Mouse (Mus musculus) embryonic facial prominence, embryonic 14.5 days (tissue): ENCODE measurements around the gene Cldn16. TPM values are rescaled to one million over a fixed set of nuclear protein-coding genes. Genes with fewer than 3 reads are reported as not detected.

Experiments used
- ATAC-seq: fragments of 200-750 bp; cut with Nextera tagmentation; 2 replicates; pipeline ENCODE4 v1.8.0; 2017; ENCODE audit warnings: low read depth, moderate number of reproducible peaks, moderate TSS enrichment
- DNase-seq: peaks from one replicate; pipeline ENCODE4 v3.0.0-alpha.2; 2015; ENCODE audit warnings: low spot score
- H3K27ac ChIP-seq: fragments of 300-500 bp; sonication (generic); replicated peaks from 2 replicates; pipeline ENCODE4 v1.5.1; 2014; ENCODE audit warnings: low read depth, mild to moderate bottlenecking, low read length, moderate library complexity
- H3K27me3 ChIP-seq: fragments of 300-500 bp; sonication (generic); replicated peaks from 2 replicates; pipeline ENCODE4 v1.6.1; 2014; ENCODE audit warnings: low read length; ENCODE audit not compliant: control insufficient read depth, insufficient read depth
- H3K36me3 ChIP-seq: fragments of 300-500 bp; sonication (generic); 2 replicates; pipeline ENCODE4 v1.6.1; 2014; ENCODE audit warnings: low read length, mixed read lengths; ENCODE audit not compliant: control insufficient read depth, insufficient read depth
- H3K4me1 ChIP-seq: fragments of 300-500 bp; sonication (generic); 2 replicates; pipeline ENCODE4 v1.6.1; 2014; ENCODE audit warnings: antibody characterized with exemption, low read length; ENCODE audit not compliant: control insufficient read depth, insufficient read depth
- H3K4me2 ChIP-seq: fragments of 300-500 bp; sonication (generic); 2 replicates; pipeline ENCODE4 v1.6.1; 2014; ENCODE audit warnings: low read depth, mild to moderate bottlenecking, low read length, moderate library complexity, mixed read lengths
- H3K4me3 ChIP-seq: fragments of 300-500 bp; sonication (generic); 2 replicates; pipeline ENCODE4 v1.5.1; 2014; ENCODE audit warnings: low read depth, mild to moderate bottlenecking, low read length
- H3K9ac ChIP-seq: fragments of 300-500 bp; sonication (generic); 2 replicates; pipeline ENCODE4 v1.6.1; 2014; ENCODE audit warnings: low read depth, mild to moderate bottlenecking, low read length, moderate library complexity, mixed read lengths
- H3K9me3 ChIP-seq: fragments of 300-500 bp; sonication (generic); 2 replicates; pipeline ENCODE4 v1.6.1; 2016; ENCODE audit warnings: low read length; ENCODE audit not compliant: control insufficient read depth
- WGBS: fragments of 180-500 bp; shearing (Covaris S2); extraction: QIAGEN DNeasy Blood & Tissue Kit; methylation state at CpG from one replicate; pipeline ENCODE4 v1.1.7; 2014; 5-methylcytosine and 5-hydroxymethylcytosine counted together
- polyA plus RNA-seq: library from polyadenylated mRNA; unstranded; fragments of >200 nt; fragmentation: Nextera tagmentation; extraction: Ambion mirVana; gene quantifications from 2 replicates; pipeline ENCODE4 v1.2.1, GENCODE M21; 2014

The Cldn16 gene
- polyA plus RNA-seq, result not detected in 2 replicates

DNA sequence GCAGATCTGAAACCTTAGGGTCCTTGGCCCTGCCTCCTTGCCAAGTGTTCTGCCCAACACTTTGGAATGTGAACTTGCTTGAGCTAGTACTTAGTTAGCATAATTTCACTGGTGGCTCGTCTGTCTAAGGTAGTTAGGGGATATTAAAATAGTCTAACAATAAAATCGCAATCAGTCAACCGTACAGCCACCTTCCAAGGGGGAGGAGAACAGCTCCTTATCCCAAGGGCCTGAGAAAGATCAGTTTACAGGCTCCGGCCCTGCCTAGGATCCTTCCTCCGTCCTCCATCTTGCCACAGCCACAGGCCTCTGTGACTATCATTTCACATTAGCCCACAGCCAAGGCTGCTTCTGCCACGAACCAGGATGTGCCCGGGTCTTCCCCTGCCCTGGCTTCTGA is at the start of gene Cldn16:
Gene Cldn16 (plus strand): TSS at position 301 of the 400 bp plus-strand sequence.
- no peak within 1 kb of the TSS for H3K27ac ChIP-seq
- 60% methylated on average over 7 of the region's 7 CpGs for WGBS
- ATAC-seq, result no peak

DNA sequence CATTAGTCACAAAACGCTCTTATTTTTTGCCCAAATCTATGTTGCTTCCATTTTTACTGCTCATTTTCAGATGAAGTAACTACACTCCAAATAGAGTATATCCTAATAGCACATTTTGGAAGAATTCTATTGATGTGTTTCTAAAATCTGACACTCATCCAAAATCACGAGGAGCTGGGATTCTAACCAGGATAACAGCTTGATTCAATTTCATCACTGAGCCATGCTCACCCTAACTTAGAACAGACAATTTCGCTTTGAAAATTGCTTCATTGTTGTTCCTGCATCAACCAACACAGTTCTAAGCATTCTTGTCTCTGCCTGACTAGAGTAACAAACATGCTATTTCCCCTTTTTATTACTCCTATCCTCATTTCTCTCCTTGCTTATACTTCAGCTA is 44.3 kb upstream of the Cldn16 start:
- Histone ChIP-seq H3K9ac (no peak overlapping the region), H3K27me3 (no peaks in the 10 kb centered on the region), H3K4me3 (no peak overlapping the region), H3K36me3 (no peaks in the 10 kb centered on the region), H3K9me3 (no peaks in the 10 kb centered on the region), H3K4me1 (no peaks in the 10 kb centered on the region), H3K27ac (no peak overlapping the region), H3K4me2 (no peak overlapping the region)
- WGBS, result 69% methylated on average over 3 of the region's 3 CpGs
- no peak for ATAC-seq
- DNase-seq, result no peak

More for the DNA sequence above, at the start of gene Cldn16:
- Histone ChIP-seq H3K4me2 (no peak within 1 kb of the TSS), H3K4me1 (no peaks in the 10 kb centered on the region), H3K27me3 (no peaks in the 10 kb centered on the region), H3K4me3 (no peak within 1 kb of the TSS), H3K9me3 (no peaks in the 10 kb centered on the region), H3K9ac (no peak within 1 kb of the TSS), H3K36me3 (no peaks in the 10 kb centered on the region)
- DNase-seq, result no peak

DNA sequence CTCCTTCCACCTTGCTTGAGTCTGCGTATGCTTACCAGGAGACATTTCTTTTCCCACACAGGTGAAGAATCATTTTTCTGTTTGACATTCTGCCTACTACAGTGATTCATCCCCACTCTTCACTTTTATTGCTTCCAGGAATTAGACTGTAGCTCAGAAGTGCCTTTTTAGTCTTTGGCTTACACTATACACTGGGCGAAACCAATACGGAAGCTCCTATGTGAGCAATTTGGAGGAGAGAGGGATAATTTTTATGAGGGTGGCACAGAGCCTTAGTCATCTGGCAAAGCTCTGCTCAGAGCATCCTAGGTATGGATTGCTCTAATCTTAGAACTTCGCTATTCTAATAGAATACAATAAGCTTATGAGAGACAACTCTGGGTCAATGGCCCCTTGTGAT is 40.9 kb upstream of the Cldn16 start:
- no peak overlapping the region for H3K4me2 ChIP-seq
- H3K4me3 ChIP-seq, result no peak overlapping the region
- ATAC-seq (no peak), DNase-seq (no peak)
- no peaks in the 10 kb centered on the region for H3K27me3 ChIP-seq
- no peak overlapping the region for H3K9ac ChIP-seq
- H3K36me3 ChIP-seq, result no peaks in the 10 kb centered on the region
- WGBS, result 89% methylated on average over 4 of the region's 4 CpGs
- H3K27ac ChIP-seq, result no peak overlapping the region
- H3K4me1 ChIP-seq, result no peaks in the 10 kb centered on the region
- H3K9me3 ChIP-seq, result no peaks in the 10 kb centered on the region

DNA sequence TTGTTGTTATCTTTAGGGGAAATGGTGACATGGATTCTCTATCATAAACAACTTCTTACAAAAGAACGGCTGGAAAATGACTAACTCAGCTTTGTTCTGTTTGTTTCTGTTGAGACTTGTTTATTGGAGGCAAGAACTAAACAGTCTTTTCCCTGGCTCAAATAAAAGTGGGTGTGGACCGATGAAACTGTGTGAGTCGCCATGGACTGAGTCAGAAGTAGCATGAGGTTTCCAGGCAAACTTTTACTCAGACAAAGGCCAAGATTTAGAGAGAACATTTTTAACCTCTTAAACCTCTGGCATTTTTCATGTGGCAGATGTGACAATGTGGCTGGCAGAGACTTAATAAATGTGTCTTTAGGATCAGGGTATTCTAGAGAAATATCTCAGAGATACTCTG is 32.7 kb upstream of the Cldn16 start:
- WGBS, result 78% methylated on average over 3 of the region's 3 CpGs
- Histone ChIP-seq H3K4me2 (no peak overlapping the region), H3K27ac (no peak overlapping the region), H3K4me3 (no peak overlapping the region), H3K9ac (no peak overlapping the region), H3K4me1 (no peaks in the 10 kb centered on the region), H3K27me3 (no peaks in the 10 kb centered on the region), H3K36me3 (no peaks in the 10 kb centered on the region), H3K9me3 (no peaks in the 10 kb centered on the region)
- ATAC-seq, result no peak
- no peak for DNase-seq

DNA sequence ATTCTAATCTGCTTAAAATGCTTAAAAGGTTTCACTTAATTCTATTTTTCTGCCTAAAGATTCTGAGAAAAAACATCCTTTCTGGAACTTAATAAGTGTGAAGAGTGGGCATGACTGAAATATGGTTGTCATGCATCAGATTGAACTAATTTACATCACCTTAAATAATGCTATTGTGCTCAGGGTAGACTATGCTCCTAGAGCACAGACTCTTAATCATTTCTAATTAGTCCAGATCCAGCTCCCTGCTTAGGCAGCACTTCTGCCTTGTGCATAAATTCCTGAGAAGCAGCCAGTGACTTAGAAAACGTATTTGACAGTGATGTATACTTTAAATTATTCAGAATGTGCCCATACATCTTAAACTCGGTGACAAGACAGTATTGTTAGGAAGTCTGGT is 29.4 kb upstream of the Cldn16 start:
- WGBS, result 34% methylated on average over 2 of the region's 2 CpGs
- Histone ChIP-seq H3K4me3 (no peak overlapping the region), H3K9me3 (no peaks in the 10 kb centered on the region), H3K4me2 (no peak overlapping the region), H3K27me3 (no peaks in the 10 kb centered on the region), H3K36me3 (no peaks in the 10 kb centered on the region), H3K9ac (no peak overlapping the region), H3K4me1 (no peaks in the 10 kb centered on the region), H3K27ac (no peak overlapping the region)
- DNase-seq, result no peak
- ATAC-seq, result no peak

DNA sequence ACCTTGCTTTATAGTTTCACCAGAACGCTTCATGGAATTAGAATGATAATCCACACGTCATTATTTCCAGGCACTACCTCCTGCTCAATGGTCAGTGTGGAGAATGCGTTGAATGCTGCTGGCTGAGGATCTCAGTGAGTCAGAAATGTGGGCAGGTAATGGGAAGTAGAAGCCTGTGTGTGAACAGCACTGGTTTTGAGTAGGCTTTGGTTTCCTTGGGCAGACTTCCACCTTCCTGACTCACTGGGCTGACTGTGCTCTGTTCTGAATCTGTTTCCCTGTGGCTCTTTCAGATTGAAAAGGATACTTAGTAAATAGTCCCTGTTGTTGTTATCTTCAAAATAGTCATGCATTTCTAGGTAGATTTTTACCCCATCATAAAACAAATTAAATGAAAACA is 22.9 kb upstream of the Cldn16 start:
- no peaks in the 10 kb centered on the region for H3K4me1 ChIP-seq
- no peaks in the 10 kb centered on the region for H3K36me3 ChIP-seq
- H3K9me3 ChIP-seq, result no peaks in the 10 kb centered on the region
- no peak overlapping the region for H3K4me3 ChIP-seq
- no peak overlapping the region for H3K4me2 ChIP-seq
- no peak for DNase-seq
- no peak overlapping the region for H3K27ac ChIP-seq
- H3K9ac ChIP-seq, result no peak overlapping the region
- no peak for ATAC-seq
- no peaks in the 10 kb centered on the region for H3K27me3 ChIP-seq
- 82% methylated on average over 3 of the region's 3 CpGs for WGBS

DNA sequence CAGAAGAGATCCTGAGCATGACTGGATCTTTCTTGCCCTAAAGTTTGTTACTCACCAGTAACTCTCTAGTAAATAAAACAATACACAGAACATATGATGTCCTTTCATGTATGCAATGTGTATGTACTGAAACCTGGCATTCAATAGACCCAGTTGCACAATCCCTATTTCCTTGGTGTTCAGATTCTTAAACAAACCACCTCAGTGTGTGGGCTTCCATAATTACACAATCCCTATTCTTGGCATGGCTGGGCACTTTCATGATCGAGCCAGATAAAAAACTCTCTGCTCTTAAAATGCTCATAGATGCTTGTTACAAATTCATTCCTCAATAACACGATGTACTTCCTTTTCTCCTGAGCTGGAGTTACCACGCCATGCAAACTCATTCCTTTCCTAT is 21.8 kb upstream of the Cldn16 start:
- no peak overlapping the region for H3K27ac ChIP-seq
- no peaks in the 10 kb centered on the region for H3K9me3 ChIP-seq
- H3K4me2 ChIP-seq, result no peak overlapping the region
- no peak overlapping the region for H3K9ac ChIP-seq
- H3K4me3 ChIP-seq, result no peak overlapping the region
- H3K36me3 ChIP-seq, result no peaks in the 10 kb centered on the region
- WGBS, result 86% methylated on average over 3 of the region's 3 CpGs
- no peaks in the 10 kb centered on the region for H3K4me1 ChIP-seq
- DNase-seq, result no peak
- no peaks in the 10 kb centered on the region for H3K27me3 ChIP-seq
- no peak for ATAC-seq

DNA sequence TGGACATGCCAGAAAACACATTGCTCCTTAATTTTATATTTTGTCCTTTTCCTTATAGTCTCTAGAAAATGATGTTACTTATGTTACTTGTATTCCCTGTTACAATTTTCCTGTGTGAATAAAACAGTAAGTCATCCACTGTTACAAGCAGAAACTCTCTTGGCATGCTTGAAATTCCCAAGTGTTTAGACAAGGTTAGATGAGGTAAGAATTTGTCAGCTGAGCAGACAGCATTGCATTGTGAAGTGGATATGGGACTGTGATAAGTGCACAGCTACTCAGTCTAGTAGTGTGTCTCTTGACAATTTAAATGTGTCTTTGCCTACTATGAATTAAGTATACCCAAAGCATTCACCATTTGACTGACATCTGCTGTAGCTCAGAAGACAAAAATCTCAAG is 18.1 kb upstream of the Cldn16 start:
- no peak for ATAC-seq
- Histone ChIP-seq H3K4me2 (no peak overlapping the region), H3K27ac (no peak overlapping the region), H3K27me3 (no peaks in the 10 kb centered on the region), H3K9me3 (no peaks in the 10 kb centered on the region), H3K4me1 (no peaks in the 10 kb centered on the region), H3K9ac (no peak overlapping the region), H3K4me3 (no peak overlapping the region), H3K36me3 (no peaks in the 10 kb centered on the region)
- no peak for DNase-seq

DNA sequence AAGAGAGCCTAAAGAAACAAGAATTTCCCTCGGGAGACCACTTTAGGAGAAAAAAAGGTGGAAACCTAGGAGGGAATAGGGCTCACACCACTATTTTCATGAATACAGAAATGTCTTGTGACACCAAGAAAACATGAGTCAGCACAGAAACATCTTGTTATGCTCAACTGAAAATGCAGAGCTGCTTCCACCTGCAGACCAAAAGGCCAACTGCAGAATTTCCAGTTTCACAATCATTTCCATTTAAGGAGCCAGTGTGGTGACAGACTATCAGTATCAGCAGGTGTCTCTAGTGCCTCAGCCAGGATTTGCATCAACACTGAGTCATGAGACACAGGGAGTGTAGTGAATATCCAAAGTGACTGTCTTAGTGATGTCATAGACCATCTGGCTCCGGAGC is 15.3 kb upstream of the Cldn16 start:
- DNase-seq (peak; percentile 57), ATAC-seq (no peak)
- Histone ChIP-seq H3K36me3 (no peaks in the 10 kb centered on the region), H3K9me3 (no peaks in the 10 kb centered on the region), H3K4me1 (no peaks in the 10 kb centered on the region), H3K4me3 (no peak overlapping the region), H3K9ac (no peak overlapping the region), H3K4me2 (no peak overlapping the region), H3K27ac (no peak overlapping the region), H3K27me3 (no peaks in the 10 kb centered on the region)
- 72% methylated on average over 2 of the region's 2 CpGs for WGBS
